Mouse (Mus musculus): ENCODE data around the gene Yipf1. TPM values are rescaled to one million over a fixed set of nuclear protein-coding genes. Genes with fewer than 3 reads are reported as not detected.

The Yipf1 gene
- polyA plus RNA-seq, 1 experiment from 2014 or later = 59.1 TPM

DNA sequence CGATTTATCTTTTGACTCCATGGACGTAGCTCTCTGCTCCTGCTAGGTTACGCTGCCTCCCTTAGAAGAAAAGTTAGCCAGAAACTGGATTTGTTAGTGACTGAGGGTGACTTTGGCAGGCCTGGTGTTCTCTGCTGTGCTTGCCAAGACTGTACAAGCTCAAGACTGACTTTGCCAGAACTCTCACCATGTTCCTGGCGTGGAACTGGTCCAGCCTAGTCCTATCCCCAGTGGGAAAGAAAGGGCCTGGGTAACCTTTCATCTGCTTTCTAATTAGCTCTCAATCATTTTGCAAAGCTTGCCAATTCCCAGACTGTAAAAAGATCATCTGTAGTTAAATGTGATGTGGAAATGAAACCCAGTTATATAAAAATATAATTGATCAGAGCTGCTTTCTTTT is 72.9 kb downstream of the Yipf1 start:
- peaks cover 41% of the 10 kb centered on the region for H3K36me3 ChIP-seq
- no peaks in the 10 kb centered on the region for H3K4me1 ChIP-seq
- 94% methylated on average over 4 of the region's 4 CpGs for WGBS
- no peak overlapping the region for H3K9ac ChIP-seq
- H3K9me3 ChIP-seq = no peaks in the 10 kb centered on the region
- no peak for ATAC-seq (ENCODE audit: insufficient read depth, low FRiP score, low read depth)
- no peaks in the 10 kb centered on the region for H3K27me3 ChIP-seq (replicated peaks)
- H3K4me3 ChIP-seq (replicated peaks) = no peak overlapping the region
- no peak overlapping the region for H3K27ac ChIP-seq
- H3K4me2 ChIP-seq = no peak overlapping the region

DNA sequence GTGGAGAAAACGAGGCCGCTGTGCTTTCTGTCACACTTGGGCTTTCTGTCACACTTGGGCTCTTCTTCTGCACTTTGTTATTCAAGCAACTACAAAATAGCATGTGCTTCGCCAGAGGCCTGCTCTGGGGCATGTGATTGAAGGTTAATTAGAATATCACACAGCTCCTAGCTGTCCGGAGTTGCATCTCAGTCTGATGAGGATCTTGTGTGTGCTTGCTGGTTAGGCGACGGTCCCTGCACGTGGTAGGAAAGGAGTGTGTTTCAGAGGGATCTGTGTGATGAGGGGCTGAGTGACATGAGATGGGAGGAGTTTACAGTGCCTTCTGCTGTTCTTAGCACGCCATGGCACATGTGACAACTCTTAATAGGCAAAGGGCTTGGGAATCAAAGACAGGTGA is 73.3 kb downstream of the Yipf1 start:
- H3K9me3 ChIP-seq = no peaks in the 10 kb centered on the region
- peaks cover 44% of the 10 kb centered on the region for H3K36me3 ChIP-seq
- 93% methylated on average over 8 of the region's 8 CpGs for WGBS
- no peak overlapping the region for H3K27ac ChIP-seq
- ATAC-seq (ENCODE audit: insufficient read depth, low FRiP score, low read depth) = no peak
- no peak overlapping the region for H3K4me2 ChIP-seq
- H3K27me3 ChIP-seq (replicated peaks) = no peaks in the 10 kb centered on the region
- H3K4me3 ChIP-seq (replicated peaks) = no peak overlapping the region
- H3K4me1 ChIP-seq = no peaks in the 10 kb centered on the region
- H3K9ac ChIP-seq = no peak overlapping the region

DNA sequence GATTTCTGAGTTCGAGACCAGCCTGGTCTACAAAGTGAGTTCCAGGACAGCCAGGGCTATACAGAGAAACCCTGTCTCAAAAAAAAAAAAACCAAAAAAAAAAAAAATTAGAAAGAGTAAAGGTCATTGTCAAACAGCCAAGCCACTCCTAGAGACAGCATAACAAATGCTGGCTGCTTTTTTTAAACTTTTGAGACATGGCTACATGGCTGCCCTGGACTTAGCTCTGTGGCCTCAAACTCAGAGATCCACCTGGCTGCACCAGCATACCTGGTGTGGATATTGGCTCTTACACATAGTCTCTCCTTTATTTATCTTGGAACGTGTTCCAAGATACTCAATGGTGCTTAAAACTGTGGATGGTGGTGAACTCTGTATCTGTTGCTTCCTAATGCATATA is 74.1 kb downstream of the Yipf1 start:
- no peak overlapping the region for H3K9ac ChIP-seq
- H3K36me3 ChIP-seq = peaks cover 43% of the 10 kb centered on the region
- no peaks in the 10 kb centered on the region for H3K27me3 ChIP-seq (replicated peaks)
- no peak for ATAC-seq (ENCODE audit: insufficient read depth, low FRiP score, low read depth)
- WGBS = 84% methylated on average over 2 of the region's 2 CpGs
- H3K4me3 ChIP-seq (replicated peaks) = no peak overlapping the region
- no peaks in the 10 kb centered on the region for H3K4me1 ChIP-seq
- no peak overlapping the region for H3K27ac ChIP-seq
- no peaks in the 10 kb centered on the region for H3K9me3 ChIP-seq
- no peak overlapping the region for H3K4me2 ChIP-seq

DNA sequence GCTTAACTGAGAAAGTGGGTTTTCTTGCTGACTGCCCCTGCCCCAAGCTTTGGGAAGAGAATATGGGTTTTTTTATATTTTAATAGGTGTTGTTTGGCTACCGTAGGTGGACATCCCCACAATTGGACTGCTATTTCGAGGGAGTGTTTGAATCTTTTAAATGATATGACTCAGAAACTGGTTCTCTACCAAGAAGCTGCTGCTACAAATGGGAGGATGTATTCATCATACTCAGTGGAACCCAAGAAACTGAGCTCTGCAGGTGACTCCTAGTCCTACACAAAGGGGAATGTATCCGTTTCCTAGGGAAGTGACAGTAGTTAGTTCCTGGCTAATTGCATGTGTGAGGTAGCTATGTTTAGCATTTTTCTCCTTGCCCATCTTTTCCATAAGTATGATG is 75.2 kb downstream of the Yipf1 start:
- no peaks in the 10 kb centered on the region for H3K9me3 ChIP-seq
- H3K4me3 ChIP-seq (replicated peaks) = no peak overlapping the region
- WGBS = 96% methylated on average over 3 of the region's 3 CpGs
- peaks cover 43% of the 10 kb centered on the region for H3K36me3 ChIP-seq
- no peaks in the 10 kb centered on the region for H3K4me1 ChIP-seq
- H3K27me3 ChIP-seq (replicated peaks) = no peaks in the 10 kb centered on the region
- H3K9ac ChIP-seq = no peak overlapping the region
- no peak overlapping the region for H3K27ac ChIP-seq
- H3K4me2 ChIP-seq = no peak overlapping the region
- ATAC-seq (ENCODE audit: insufficient read depth, low FRiP score, low read depth) = no peak

DNA sequence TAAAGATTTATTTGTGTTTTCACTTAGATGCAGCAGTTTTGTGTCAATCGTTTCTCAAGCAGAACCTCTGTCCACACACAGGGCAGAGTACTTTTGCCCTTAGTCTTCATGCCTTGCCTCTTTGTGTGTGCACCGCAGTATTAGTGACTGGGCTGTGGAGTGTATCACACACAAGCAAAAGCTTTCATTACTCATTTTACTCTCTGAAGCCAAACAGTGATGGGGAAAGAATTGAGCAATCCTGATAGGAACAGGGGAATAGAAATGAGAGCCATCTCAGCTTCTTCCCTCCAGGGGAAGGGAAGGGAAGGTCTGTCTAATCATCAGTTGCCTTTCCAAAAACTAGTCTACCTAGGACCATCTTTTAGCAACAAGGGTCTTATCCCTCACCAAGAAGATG is 79.6 kb downstream of the Yipf1 start:
- no peak overlapping the region for H3K9ac ChIP-seq
- H3K4me2 ChIP-seq = no peak overlapping the region
- no peak for ATAC-seq (ENCODE audit: insufficient read depth, low FRiP score, low read depth)
- H3K4me3 ChIP-seq (replicated peaks) = no peak overlapping the region
- 93% methylated on average over 2 of the region's 2 CpGs for WGBS
- H3K27me3 ChIP-seq (replicated peaks) = no peaks in the 10 kb centered on the region
- no peaks in the 10 kb centered on the region for H3K4me1 ChIP-seq
- H3K9me3 ChIP-seq = no peaks in the 10 kb centered on the region
- peaks cover 32% of the 10 kb centered on the region for H3K36me3 ChIP-seq
- no peak overlapping the region for H3K27ac ChIP-seq

Other genes starting within 250 kb of the Yipf1 start
- 89.8 and 100 TPM in 2 replicates for gene Mrpl37, start 247.5 kb upstream of the Yipf1 start, polyA plus RNA-seq (2015; fragmentation: Nextera tagmentation; extraction: Ambion mirVana)
- 6.1 and 7.5 TPM in 2 replicates for gene Cyb5rl, start 247.4 kb upstream of the Yipf1 start, polyA plus RNA-seq (2015; fragmentation: Nextera tagmentation; extraction: Ambion mirVana)
- gene Cdcp2, start 217.5 kb upstream of the Yipf1 start, polyA plus RNA-seq (2015; fragmentation: Nextera tagmentation; extraction: Ambion mirVana) = not detected in 2 replicates
- 386 and 427 TPM in 2 replicates for gene Tmem59, start 136.0 kb upstream of the Yipf1 start, polyA plus RNA-seq (2015; fragmentation: Nextera tagmentation; extraction: Ambion mirVana)
- gene Tceanc2, start 135.2 kb upstream of the Yipf1 start, polyA plus RNA-seq (2015; fragmentation: Nextera tagmentation; extraction: Ambion mirVana) = 16.4 and 30.4 TPM in 2 replicates
- not detected in 2 replicates for gene Ldlrad1, start 105.2 kb upstream of the Yipf1 start, polyA plus RNA-seq (2015; fragmentation: Nextera tagmentation; extraction: Ambion mirVana)
- 54.4 TPM in 2 replicates for gene Lrrc42, start 60.8 kb upstream of the Yipf1 start, polyA plus RNA-seq (2015; fragmentation: Nextera tagmentation; extraction: Ambion mirVana)
- gene Hspb11, start 60.8 kb upstream of the Yipf1 start, polyA plus RNA-seq (2015; fragmentation: Nextera tagmentation; extraction: Ambion mirVana) = 32.3 and 34.4 TPM in 2 replicates
- 0.31 and 0.57 TPM in 2 replicates for gene Dio1, start 7.2 kb upstream of the Yipf1 start, polyA plus RNA-seq (2015; fragmentation: Nextera tagmentation; extraction: Ambion mirVana)
- gene Ndc1, start 53.4 kb downstream of the Yipf1 start, polyA plus RNA-seq (2015; fragmentation: Nextera tagmentation; extraction: Ambion mirVana) = 26.2 and 30.2 TPM in 2 replicates
- 0.49 and 1.1 TPM in 2 replicates for gene Glis1, start 120.2 kb downstream of the Yipf1 start, polyA plus RNA-seq (2015; fragmentation: Nextera tagmentation; extraction: Ambion mirVana)

Measured in stomach, embryonic 15.5 days (tissue).